Mouse (Mus musculus) olfactory bulb, adult 2 months (tissue): Measurements from ENCODE around the gene Enpep. TPM values are rescaled to one million over a fixed set of nuclear protein-coding genes. Genes with fewer than 3 reads are reported as not detected.

ENCODE experiments used
- H3K27ac ChIP-seq: fragments of 200-500 bp; 2 replicates; pipeline ENCODE4 v1.5.1; 2012; ENCODE audit warnings: low read depth, low read length; ENCODE audit not compliant: insufficient read depth
- H3K4me1 ChIP-seq: fragments of 200-500 bp; 2 replicates; pipeline ENCODE4 v1.6.1; 2012; ENCODE audit warnings: low read length; ENCODE audit not compliant: control insufficient read depth, insufficient read depth
- H3K4me3 ChIP-seq: fragments of 200-500 bp; 2 replicates; pipeline ENCODE4 v1.5.1; 2012; ENCODE audit warnings: mild to moderate bottlenecking, low read depth, low read length, moderate library complexity; ENCODE audit not compliant: insufficient read depth
- CTCF ChIP-seq: fragments of 200-500 bp; IDR thresholded peaks from 2 replicates; pipeline ENCODE4 v1.5.1; 2012; ENCODE audit warnings: low read depth, mild to moderate bottlenecking, low read length, moderate library complexity; ENCODE audit not compliant: insufficient read depth
- POLR2A ChIP-seq: fragments of 200-500 bp; IDR thresholded peaks from 2 replicates; pipeline ENCODE4 v1.6.1; 2012; ENCODE audit warnings: mild to moderate bottlenecking, low read depth, low read length, moderate library complexity; ENCODE audit not compliant: insufficient read depth
- WGBS: fragments of 180-500 bp; shearing (Covaris S2); methylation state at CpG from one replicate; pipeline ENCODE4 v1.1.7; 2018; 5-methylcytosine and 5-hydroxymethylcytosine counted together
- polyA plus RNA-seq: library from polyadenylated mRNA; stranded (reverse); fragments of >200 nt; gene quantifications from 2 replicates; pipeline ENCODE4 v1.2.4, GENCODE M21; 2012; ENCODE audit warnings: low replicate concordance; ENCODE audit not compliant: missing spikeins, insufficient read depth, insufficient read length

The Enpep gene
- polyA plus RNA-seq, 1 experiment: not detected

- H3K4me1 ChIP-seq: no peaks in the 10 kb centered on the region
- H3K4me3 ChIP-seq: no peak overlapping the region
- 74% methylated on average over 17 of the region's 17 CpGs for WGBS
- TF ChIP-seq POLR2A (no peak), CTCF (no peak)
- no peak overlapping the region for H3K27ac ChIP-seq
Observed at GRCm38 (mm10) chr3:129317032-129317729, 15.3 kb downstream of the Enpep start.

DNA sequence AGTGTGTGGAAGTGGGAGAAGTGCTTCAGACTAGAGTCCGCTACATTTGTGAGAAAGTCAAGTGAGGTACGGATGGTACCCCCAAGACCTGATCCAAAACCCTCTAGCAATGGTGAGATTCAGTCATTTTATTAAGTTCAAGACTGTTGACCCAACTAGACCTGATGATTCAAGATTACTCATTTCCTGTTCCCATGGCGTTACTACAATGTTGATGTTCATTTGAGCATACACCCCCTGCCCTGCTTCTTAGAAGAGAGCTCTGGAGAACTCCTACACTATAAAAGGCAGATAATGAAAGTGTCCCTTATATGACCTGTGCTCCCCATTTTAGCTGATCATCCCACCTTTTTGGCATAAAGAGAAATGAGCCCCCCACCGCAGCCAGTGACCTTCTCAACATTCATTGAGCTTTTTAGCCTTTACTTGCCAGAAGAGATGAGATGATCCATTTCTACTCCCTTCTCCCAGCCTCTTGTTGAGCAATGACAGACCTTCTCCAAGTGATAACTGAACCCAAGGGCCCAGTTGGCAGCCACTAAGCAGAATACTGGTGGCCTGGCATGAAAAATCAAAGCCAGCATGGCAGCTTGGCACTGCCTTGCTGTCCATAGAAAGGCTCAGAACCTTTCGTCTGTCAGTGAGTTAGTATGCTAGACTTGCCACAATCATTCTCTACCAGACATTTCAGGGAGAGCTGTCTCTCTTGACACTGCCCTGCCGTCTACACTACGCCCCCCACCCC, 18.7 kb downstream of the Enpep start:
- WGBS: 76% methylated on average over 7 of the region's 7 CpGs
- Histone ChIP-seq H3K4me1 (no peaks in the 10 kb centered on the region), H3K27ac (no peak overlapping the region), H3K4me3 (no peak overlapping the region)
- TF ChIP-seq POLR2A (no peak), CTCF (no peak)

DNA sequence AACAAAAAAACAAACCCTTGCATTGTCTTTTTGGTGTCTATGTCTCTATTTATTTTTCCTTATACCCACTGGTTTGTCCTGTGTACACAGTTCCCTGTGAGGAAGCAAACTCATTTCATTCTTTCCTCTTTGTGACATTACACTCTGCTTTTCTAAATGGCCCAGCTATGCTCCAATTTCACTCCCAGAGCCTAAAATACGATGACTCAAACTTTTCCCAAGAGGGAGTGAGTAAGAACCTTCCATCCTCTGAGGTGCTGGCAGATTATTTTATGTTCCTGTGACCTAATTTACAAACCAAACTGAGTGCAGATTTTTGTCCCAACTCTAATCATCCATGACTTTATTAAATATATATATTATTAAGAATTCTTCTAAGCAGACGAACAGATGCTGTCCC, 19.3 kb downstream of the Enpep start:
- TF ChIP-seq CTCF (no peak), POLR2A (no peak)
- WGBS: 75% methylated on average over 2 of the region's 2 CpGs
- H3K4me3 ChIP-seq: no peak overlapping the region

GRCm38 (mm10) chr3:129312511-129312910, 20.0 kb downstream of the Enpep start:
- TF ChIP-seq CTCF: no peak
- TF ChIP-seq POLR2A: no peak
- H3K4me3 ChIP-seq: no peak overlapping the region
- WGBS: 94% methylated on average over 8 of the region's 8 CpGs
- H3K27ac ChIP-seq: no peak overlapping the region
- H3K4me1 ChIP-seq: no peaks in the 10 kb centered on the region

More for the DNA sequence above, 19.3 kb downstream of the Enpep start:
- Histone ChIP-seq H3K4me1 (no peaks in the 10 kb centered on the region), H3K27ac (no peak overlapping the region)

GRCm38 (mm10) chr3:129311951-129312350, 20.6 kb downstream of the Enpep start:
- TF ChIP-seq POLR2A: no peak
- TF ChIP-seq CTCF: no peak
- 85% methylated on average over 8 of the region's 8 CpGs for WGBS
- Histone ChIP-seq H3K4me1 (no peaks in the 10 kb centered on the region), H3K27ac (no peak overlapping the region), H3K4me3 (no peak overlapping the region)

GRCm38 (mm10) chr3:129309926-129310325, 22.6 kb downstream of the Enpep start:
- WGBS: 49% methylated on average over 5 of the region's 5 CpGs
- Histone ChIP-seq H3K4me1 (no peaks in the 10 kb centered on the region), H3K4me3 (no peak overlapping the region), H3K27ac (no peak overlapping the region)
- TF ChIP-seq POLR2A (no peak), CTCF (no peak)

- Histone ChIP-seq H3K4me1 (no peaks in the 10 kb centered on the region), H3K27ac (no peak overlapping the region), H3K4me3 (no peak overlapping the region)
- WGBS: 50% methylated on average over 9 of the region's 9 CpGs
- TF ChIP-seq CTCF (no peak), POLR2A (no peak)
Observed at GRCm38 (mm10) chr3:129308876-129309275, 23.6 kb downstream of the Enpep start.

DNA sequence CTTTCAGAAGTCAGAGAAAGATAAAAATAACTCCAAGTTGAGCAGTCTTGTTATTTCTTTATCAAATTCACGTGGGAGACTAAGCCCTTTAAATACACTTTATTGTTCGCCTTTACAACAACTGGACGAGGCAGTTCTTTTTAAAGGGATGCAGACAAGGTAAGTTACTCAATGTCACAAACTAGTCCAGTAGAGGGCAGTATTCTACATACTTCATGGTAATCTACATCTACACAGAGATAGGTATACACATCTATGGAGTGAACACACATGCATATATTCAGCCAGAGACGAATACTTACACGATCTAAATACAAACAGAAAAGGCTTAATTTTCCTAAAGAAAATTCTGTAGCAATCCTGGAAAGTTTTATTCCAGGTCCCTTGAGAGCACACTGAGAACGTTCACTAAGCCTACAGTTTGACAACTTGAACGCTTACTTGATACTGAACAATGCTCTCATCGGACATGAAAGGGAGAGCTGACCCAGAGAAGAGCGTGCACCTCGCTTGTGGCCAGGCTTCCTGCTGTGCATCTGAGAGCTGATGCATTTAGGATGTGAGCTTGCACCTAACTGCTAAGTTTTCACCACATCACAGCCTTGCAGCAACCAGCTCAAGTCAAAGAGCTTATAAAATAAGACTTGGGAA, 24.3 kb downstream of the Enpep start:
- Histone ChIP-seq H3K4me1 (no peaks in the 10 kb centered on the region), H3K27ac (no peak overlapping the region), H3K4me3 (no peak overlapping the region)
- TF ChIP-seq POLR2A (no peak), CTCF (no peak)
- WGBS: 22% methylated on average over 10 of the region's 10 CpGs

DNA sequence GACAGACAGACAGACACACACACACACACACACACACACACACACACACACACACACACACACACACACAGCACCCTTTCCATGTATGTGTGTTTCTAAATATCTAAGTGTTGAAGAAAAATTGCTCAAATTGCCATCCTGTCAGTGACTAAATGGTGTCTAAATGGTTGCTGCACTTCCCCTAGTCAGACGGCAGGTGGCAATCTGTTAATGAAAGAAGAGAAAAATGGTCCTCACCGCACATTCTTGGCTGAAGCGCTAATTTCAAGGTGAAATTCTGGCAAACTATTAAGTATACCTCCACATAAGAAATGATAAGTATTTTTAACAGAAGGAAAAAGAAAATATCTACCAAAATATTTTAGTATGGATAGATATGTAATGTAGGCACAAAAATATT, 28.6 kb downstream of the Enpep start:
- H3K4me3 ChIP-seq: no peak overlapping the region
- TF ChIP-seq CTCF (no peak), POLR2A (no peak)
- 3% methylated on average over 3 of the region's 3 CpGs for WGBS

More for the DNA sequence above, 28.6 kb downstream of the Enpep start:
- no peaks in the 10 kb centered on the region for H3K4me1 ChIP-seq
- H3K27ac ChIP-seq: no peak overlapping the region
